Mouse (Mus musculus): ENCODE data around the gene Aurkb.

- TF ChIP-seq CTCF (IDR thresholded peaks at IDR 0.05) (no peak), EP300 (IDR thresholded peaks at IDR 0.05; ENCODE audit: insufficient read depth, low read depth, low read length) (no peak), POLR2A (IDR thresholded peaks at IDR 0.05; ENCODE audit: insufficient read depth, low read depth, low read length) (no peak)
These were observed 44.3 kb downstream of the Aurkb start for GRCm38 (mm10) chr11:69089616-69090290.

Data from heart, adult 2 months (tissue).